Mouse (Mus musculus) skeletal muscle tissue, adult 2 months (tissue): ENCODE measurements at regions not wholly inside any gene's neighbourhood (a gene's known extent, or its start where the extent isn't known, plus 50 kb on each side); places are given as distances from the start of the nearest gene placed in this dataset.

Experiments used
- DNase-seq: peaks from one replicate; pipeline ENCODE4 v3.0.0-alpha.2; 2012; ENCODE audit warnings: low read depth, low spot score

DNA sequence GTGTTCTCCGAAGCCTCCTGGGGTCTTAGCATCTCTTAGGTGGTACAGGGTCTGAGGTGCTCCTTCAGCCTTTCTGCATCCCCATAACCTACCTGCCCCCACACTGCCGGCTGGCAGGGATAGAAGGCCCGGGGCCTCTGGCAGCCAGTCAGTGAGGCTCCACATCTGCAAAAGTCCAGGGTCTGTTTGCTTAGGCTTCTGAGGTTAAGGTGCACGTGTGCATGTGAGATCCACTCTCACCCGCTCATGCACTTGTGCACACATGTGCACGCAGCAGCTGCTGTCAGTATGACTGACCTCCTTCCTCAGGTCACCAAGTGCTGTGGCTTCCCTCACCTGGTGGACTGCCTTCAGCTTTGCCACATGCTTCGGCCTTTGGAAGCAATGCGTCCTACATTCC, 75.3 kb upstream of the Bod1 start:
- no peak for DNase-seq

DNA sequence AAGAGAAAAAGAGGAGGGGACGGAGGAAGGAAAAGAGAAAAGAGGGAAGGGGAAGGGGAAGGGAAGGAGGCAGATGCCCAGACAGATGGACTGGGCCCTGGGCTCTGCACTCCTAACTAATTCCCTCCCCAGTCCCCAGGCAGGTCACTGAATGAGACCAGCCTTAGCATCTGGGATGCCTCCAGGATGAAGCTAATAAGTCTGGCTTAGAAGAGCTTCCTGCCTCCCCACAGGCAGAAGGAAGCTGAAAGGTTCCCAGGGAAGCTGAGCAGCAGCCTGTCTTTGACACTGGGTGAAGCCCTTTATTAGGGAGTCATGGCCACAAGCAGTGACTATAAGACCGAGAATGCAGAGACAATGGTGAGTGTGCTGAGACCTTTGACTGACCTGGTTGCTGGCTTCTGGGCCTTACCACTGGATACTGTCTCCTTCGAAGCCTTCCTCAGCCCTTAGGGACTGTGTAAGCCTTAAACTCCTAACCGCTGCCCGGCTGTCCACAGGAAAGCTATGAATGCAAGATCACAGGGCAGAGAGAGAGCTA, 76.7 kb upstream of the Bod1 start:
- no peak for DNase-seq

DNA sequence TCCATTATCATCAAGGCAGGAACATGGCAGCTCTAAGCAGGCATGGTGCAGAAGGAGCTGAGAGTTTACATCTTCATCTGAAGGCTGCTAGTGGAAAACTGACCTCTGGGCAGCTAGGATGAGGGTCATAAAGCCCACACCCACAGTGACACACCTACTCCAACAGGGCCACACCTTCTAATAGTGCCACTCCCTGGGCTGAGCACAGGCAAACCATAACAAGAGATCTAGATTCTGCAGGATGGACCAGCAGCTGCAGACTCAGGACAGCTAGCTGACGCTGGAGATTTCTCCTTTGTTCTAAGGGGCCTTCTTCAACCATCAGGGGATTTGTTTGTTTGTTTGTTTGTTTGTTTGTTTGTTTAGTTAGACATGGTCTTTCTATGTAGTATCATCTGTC, 79.6 kb upstream of the Bod1 start:
- no peak for DNase-seq

DNA sequence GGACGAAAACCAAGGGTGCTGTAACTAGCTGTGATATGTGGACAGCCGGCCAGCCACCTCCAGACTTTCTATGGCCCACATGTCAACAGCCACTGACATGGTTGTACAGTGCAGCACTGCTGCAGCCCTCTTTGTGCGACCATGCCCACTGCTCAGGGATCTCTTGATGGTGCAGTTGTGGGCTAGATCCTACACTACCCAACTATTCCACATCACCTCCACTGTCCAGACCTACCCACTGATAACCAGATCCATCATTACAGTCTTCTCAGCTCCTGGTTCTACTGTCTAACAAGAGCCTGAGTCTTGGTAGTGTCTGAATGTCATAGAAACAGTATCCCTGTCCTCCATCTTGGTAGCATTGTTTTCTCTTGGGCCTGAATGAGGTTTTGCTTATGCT, 81.5 kb upstream of the Bod1 start:
- DNase-seq, result no peak

DNA sequence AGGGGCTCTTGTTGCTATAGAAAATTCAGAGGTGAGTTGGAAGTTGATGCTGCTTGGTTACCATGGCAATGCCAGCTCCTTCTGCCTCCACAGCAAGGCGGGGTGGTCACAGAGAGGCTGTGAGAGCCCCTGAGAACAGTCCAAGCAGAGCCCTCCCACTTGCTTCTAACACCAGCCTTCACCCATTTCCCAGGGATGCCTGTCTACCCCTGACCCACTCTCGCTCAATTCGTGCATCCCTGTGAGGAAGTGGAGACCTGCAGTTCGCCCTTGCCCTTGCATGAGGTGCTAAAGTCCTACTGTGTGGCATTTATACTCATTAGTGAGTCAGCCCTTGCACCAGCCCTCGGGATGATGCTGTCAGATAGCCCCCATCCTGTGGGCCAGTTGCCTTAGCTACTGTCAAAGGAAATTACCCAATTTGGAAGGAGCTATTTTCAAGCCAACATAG, 82.1 kb upstream of the Bod1 start:
- DNase-seq, result no peak

DNA sequence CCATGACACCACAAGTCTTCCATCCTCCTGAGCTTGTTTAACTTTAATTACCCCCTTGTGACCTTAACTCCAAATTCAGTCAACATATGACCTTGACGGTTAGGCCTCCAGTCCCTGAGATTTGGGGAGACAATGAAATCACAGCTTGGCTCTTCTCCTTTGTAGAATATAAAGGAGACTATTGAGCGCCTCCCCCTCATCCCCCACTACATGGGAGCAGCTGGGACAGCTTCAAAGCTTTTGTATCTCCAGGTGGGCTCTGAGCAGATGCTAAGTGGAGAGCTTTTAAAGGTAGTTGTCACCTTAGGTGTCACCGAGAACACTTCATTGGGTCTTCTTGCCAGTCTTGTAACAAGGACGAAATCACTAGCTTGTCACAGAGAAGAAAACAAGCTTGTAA, 82.7 kb upstream of the Bod1 start:
- no peak for DNase-seq

DNA sequence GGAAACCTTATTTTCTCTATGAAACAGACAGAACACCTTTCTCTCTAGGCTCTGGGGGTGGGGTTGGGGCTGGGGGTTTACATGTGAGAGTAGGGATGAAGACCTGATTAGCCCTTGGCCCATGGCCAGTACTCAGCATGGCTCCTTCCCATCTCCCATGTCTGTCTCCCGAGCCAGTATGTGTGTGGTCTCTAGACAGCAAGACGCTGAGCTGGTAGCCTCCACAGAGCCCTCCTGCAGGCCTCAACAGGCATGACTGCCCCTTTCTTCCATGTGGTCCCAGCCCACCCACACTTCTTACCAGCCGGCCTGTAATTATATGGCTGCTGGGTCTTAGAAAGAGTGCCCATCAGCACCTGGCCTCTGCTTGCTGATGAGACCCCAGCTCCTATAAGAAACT, 84.2 kb upstream of the Bod1 start:
- DNase-seq, result no peak

DNA sequence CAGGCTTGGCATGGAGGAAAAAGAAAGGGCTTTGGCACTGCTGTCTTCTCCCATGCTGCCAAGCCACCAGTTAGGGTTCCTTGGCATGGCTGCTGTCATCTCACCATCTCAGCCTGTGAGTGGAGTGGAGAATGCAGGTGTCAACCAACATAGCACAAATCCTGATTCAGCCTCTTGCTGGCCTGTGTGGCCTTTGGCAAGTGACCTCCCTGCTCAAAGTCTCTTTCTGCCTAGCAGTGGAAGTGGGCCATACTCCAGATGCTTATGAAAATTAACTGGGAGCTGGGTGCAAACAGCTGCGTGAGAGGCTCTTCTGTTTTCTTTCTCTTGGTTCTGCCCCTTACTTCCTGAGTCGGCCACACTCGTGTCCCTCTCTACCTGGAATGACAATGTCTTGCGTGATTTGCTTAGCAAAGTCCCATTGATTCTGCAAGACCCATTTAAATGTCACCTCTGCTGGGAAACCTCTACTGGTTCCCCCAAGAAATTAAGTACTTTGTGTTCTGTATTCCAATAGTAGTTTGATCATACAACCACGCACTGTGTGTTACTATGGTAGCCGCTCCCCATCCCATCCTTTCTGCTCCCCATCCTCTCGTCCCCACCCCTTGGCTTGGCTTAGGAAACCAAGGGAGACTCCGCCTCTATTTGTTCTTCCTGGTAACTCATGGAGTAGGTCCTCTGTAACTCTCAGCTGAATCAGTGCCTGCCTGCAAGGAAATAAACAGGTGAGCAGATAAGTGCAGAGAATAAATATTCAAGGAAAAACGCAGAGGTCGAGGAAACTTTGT, 84.9 kb upstream of the Bod1 start:
- DNase-seq, result no peak

DNA sequence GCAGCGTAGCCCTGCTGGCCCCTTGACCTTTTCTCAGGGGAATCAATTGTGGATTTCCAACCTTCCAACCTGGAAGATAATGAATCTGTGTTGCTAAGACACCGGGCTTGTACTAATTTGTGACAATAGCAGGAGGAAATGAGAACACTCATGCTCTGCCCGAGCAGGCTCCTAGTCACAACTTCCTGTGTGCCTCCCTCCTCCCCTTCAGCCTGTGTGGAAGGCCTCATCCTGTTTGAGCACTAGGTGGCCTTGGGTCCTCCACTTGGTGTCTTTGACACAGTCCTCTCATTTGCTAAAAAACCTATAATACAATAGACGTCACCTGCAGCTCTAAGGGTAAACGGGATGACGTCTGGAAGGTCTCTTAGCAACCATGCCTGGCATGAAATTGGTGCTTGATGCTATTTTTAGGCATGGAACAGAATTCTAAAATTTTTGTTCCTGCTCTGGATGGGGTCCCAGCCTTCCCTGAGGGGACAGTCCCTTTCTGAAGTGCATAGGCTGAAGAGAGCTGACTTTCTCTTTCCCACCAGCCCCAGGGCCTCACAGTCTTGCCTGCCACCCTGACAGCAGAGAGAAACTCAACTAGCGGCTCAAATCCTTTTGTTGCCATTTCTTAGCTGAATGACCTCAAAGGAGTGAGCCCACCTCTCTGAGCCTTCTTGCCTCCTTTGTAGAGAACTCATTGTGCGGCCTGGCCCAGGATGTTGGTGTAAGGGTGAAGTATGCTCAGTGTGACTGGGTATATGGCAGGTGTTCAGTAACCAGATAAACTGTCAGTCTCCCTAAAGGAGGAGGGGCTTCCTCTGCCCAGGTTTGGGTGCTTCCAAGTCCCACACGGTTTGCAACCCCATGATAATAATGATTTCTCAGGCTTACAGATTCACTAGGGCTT, 88.4 kb upstream of the Bod1 start:
- DNase-seq, result no peak

DNA sequence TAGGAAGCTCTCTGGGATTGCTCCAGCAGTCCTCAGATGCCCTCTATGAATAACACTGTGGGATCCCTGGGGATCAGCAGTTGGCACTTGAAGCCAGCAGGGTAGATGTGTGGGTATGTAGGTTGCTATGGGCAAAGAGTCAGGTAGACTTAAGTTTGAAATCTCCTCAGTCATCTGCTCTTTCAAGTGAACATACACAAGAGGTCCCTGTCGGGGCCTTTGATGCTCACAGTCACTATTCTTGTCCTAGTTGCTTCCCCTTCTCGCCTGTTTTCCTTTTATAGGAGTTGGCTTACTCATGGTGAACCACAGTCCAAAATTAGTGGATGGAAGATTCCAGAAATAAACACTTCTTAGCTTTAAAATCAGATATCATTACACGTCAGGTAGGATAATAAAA, 92.2 kb upstream of the Bod1 start:
- DNase-seq, result no peak

DNA sequence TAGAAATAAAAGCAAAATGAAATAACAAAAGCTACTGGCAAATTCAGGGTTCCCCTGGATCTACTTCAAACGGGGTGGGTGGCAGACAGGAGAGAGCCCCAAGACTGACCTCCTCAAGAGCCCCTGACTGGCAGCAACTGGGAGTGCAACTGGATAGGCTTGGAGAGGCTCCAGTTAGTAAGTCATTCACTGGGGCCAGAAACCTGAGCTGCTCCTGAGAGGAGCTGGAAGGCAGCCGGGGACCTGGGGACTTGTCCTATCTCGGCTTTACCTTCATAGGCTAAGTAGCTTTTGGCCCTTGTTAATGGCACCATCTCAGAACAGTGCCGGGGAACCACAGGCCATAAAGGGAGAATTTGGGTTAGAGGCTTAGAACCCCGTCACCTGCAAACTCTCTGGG, 94.6 kb upstream of the Bod1 start:
- DNase-seq, result peak; percentile 77

DNA sequence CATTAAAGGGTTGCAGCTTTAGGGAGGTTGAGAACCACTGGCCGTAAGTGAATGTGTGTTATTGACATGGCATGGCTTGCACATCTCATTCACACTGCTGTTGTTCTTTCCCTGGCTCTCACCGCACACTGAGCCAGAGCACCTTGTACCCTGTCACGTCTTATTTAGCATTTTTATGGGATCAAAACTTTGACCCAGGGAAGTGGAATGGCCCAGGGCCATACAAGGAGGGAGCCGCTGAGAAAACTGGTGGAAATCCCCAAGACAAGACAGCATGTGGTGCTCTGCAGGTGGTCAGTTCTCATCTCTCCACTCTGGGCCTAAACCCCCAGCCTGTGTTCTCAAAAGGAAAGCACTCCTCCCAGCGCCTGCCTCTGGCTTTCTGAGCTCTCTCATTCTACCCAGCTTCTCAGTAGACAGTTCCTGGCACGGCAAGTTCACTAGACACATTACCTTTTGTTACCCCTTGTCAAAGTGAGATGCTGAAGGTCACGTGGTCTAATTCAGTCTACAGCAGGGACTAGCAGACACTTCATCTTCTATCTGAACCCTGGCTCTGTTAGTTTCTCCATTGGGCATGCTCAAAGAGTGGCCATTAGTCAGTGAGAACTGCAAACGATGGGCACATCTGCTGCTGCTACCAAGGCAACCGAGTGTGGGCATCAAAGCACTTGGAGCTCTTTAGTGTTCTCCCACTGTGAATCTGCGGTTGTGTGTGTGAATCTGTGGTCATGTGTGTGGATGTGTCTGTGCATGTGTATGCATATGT, 96.2 kb upstream of the Bod1 start:
- no peak for DNase-seq

DNA sequence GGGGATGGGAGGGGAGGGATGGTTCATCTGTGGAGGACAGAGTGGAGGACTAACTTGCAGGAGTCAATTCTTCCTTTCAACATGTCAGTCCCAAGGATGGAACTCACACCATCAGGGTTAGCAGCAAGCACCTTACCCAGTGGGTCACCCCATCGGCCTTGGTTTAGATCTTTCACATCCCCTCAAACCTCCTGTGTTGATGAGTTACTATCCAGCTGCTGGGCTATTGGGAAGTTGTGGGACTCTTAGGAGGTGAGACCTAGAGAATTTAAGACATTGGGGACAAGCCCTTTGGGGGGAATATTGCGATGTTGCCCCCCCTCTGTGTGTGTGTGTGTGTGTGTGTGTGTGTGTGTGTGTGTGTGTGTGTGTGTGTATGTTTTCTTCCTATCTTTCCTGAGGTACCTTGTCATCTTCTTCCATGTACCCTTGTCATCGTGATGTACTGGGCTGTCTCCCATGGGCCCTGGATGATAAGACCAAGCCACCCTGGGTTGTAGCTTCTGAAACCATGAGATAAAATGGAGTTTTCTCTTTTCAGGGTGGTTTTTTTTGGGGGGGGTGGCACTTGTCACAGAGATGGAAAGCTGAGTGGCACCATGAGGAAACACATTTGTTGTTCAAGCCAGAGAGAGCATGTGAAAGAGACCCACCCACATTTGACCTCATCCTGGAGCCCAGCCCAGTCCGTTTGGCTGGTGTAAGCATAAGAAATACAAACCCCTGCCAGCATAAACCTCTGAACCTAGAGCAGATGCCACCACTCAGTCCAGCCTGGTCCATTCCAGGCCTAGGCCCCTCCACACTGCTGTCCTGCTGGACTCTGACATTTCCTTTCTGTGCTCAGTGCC, 98.3 kb upstream of the Bod1 start:
- peak; percentile 89 for DNase-seq

DNA sequence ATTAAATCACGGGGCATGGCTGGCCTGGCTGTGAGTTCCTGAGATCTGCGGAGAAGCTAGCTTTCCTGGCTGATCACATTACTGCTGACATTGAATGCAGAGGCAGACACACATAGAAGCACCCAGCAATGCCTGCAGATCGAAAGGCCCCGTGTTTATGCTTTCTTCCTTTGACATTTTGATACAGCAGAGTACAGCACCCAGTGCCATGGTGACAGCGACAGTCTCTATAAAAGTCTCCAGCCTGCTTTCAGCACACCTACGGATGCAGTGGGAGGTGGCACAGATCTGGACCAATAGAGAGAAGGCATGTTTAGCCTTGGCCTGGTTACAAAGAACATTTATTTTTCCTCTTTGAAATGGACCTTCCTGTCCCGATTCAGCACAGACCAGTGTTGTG, 99.2 kb upstream of the Bod1 start:
- DNase-seq, result peak; percentile 65

DNA sequence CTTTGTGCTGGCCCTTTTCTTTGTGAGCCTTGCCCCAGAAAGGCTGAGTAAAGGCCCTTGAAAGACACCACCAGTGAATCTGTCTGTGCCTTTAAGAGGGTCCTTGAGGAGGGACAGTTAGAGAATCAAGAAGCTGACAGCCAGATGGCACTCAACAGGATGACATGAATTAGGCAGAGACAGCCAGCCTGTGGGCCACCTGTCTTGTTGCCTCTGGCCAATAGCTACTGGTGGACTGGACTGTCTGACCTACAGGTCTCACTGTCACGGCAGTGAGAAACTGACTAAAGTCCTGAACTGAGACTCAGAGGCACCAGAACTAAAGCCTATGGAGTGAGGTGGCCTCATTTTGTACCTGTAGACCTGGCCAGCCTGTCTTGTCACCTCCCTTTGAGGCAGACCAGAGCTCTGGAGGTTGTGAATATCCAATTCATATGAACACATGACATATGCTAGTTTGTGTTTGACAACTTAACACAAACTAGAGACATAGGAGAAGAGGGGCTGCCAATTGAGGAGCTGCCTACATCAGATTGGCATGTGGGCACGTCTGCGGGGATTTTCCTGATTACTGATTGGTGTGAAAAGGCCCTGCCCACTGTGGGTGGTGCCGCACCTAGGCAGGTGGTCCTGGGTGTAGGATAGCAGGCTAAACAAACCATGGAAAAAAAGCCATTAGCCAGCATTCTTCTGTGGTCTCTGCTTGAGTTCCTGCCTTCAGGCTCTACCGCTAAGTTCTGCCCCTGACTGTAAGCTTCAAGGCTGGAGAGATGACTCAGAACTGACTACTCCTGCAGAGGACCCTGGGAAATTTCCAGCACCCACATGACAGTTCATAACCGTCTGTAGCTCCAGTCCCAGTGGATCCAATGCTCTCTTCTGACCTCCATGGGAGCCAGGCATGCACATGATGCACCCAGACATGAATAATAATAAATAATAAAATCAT, 100.1 kb upstream of the Bod1 start:
- DNase-seq, result peak; percentile 45

DNA sequence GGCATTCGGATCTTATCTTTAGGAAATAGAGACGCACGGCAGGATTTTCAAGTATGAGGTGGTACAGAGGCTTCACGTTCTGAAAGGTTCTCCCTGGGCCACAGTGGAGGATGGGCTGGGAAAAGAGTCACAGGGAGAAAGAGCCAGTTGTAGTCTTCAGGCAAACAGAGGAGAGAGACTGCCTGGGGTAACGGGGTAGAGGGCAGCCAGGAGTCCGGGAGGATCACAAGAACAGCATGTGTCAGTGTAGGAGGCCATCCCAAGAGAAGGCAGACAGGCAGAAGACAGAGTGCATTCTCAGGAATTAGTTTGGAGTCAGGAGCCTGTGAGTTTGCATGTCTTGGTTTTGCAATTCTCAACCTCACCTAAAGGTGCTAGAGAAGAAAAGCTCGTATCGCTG, 94.5 kb upstream of the Cpeb4 start:
- peak; percentile 9 for DNase-seq

DNA sequence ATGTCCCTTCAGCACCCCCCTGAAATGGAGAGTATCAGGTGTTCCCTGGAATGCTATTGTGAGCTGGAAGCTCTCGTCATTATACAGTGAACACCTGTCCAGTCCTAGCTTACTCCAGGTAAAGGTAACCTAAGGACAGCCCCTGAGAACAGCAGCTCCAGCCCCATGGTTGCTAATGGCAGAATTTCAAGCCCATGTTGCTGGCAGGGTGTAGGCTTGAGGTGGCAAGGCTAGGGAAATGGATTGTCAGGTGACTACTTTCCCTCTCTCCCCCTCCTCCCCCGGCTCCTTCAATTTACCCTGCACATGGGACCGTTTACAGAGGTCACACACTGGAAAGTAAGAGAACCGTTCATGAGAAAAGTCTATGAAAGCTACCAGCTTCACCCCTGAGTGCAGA, 93.2 kb upstream of the Cpeb4 start:
- no peak for DNase-seq

DNA sequence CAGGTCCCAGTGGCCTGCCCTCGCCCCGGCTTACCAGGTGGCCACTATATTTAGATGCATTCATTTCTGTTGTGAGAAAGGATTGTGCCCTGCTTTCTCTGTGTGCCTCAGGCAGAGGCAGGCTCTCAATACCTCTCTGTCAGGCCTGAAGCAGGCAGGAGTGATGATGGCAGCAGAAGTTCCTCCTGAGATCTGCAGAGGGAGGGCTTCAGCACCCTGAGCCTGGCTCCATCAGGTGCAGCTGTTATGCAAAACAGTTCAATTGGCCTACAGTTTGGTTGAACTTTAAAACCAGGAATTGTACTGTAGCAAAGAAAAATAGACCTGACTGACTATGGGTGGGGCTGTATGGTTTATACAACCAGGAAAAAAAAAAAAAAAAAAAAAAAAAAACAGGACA, 92.7 kb upstream of the Cpeb4 start:
- no peak for DNase-seq

DNA sequence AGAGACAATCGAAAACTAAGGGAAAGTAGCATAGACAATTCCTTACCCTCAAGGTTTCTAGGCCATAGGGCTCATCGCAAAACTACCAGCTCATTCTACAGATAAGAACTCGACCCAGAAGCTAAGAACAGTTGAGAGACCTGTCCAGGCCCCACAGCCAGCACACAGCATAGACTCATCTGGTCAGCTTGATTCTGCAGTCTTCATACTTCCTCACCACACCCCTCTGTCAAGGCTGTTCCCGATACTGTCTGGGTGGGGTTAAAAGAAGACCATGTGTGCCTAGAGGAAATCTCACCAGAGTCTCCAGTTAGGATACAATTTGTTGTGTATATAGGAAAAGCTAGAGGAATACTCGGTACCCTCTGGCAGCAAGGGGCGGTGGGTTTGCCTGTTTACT, 91.0 kb upstream of the Cpeb4 start:
- DNase-seq, result no peak

DNA sequence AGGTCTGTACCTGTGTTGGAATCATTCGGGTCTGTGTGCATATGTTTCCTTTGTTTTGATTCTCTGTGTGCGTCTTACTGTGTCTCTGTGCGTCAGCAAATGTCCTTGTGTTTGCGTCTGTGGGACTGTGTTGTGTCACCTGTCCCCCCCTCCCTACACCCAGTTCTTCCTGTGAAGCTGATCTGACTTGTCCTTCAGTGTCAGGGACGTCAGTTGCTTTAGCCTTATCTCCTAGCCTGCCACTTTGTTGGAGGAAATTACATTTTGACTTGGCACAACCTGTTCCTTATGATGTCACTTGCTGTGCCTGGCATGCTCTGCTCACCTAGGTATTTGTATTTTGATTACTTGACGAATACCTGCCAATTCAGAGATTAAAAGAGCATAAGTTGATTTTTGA, 90.4 kb upstream of the Cpeb4 start:
- DNase-seq, result no peak
